Mouse (Mus musculus) intestine, postnatal 0 days (tissue): Measurements from ENCODE around the gene Nosip. TPM values are rescaled to one million over a fixed set of nuclear protein-coding genes. Genes with fewer than 3 reads are reported as not detected.

ENCODE experiments used
- ATAC-seq: fragments of 200-750 bp; cut with Nextera tagmentation; 2 replicates; pipeline ENCODE4 v1.8.0; 2017; ENCODE audit warnings: mild to moderate bottlenecking, moderate TSS enrichment, moderate library complexity
- H3K27ac ChIP-seq: fragments of 300-500 bp; sonication (generic); 2 replicates; pipeline ENCODE4 v1.5.1; 2014; ENCODE audit warnings: mild to moderate bottlenecking, low read depth, low read length, moderate library complexity
- H3K27me3 ChIP-seq: fragments of 300-500 bp; sonication (generic); replicated peaks from 2 replicates; pipeline ENCODE4 v1.6.1; 2014; ENCODE audit warnings: low read length, mixed read lengths; ENCODE audit not compliant: control insufficient read depth, insufficient read depth
- H3K36me3 ChIP-seq: fragments of 300-500 bp; sonication (generic); 2 replicates; pipeline ENCODE4 v1.6.1; 2014; ENCODE audit warnings: mild to moderate bottlenecking, moderate library complexity; ENCODE audit not compliant: control insufficient read depth, insufficient read depth
- H3K4me1 ChIP-seq: fragments of 300-500 bp; sonication (generic); replicated peaks from 2 replicates; pipeline ENCODE4 v1.6.1; 2014; ENCODE audit warnings: antibody characterized with exemption, low read length, mixed read lengths; ENCODE audit not compliant: control insufficient read depth, insufficient read depth
- H3K4me2 ChIP-seq: fragments of 300-500 bp; sonication (generic); replicated peaks from 2 replicates; pipeline ENCODE4 v1.6.1; 2014; ENCODE audit warnings: low read depth, mild to moderate bottlenecking, moderate library complexity
- H3K4me3 ChIP-seq: fragments of 300-500 bp; sonication (generic); 2 replicates; pipeline ENCODE4 v1.5.1; 2014; ENCODE audit warnings: low read depth, low read length
- H3K9ac ChIP-seq: fragments of 300-500 bp; sonication (generic); 2 replicates; pipeline ENCODE4 v1.6.1; 2014; ENCODE audit warnings: mild to moderate bottlenecking, low read depth, low read length
- H3K9me3 ChIP-seq: fragments of 300-500 bp; sonication (generic); 2 replicates; pipeline ENCODE4 v1.6.1; 2016; ENCODE audit warnings: mixed run types; ENCODE audit not compliant: control insufficient read depth
- CTCF ChIP-seq: sonication (generic); IDR thresholded peaks from 2 replicates; pipeline ENCODE4 v1.5.1; 2016; ENCODE audit warnings: low read depth, mild to moderate bottlenecking, control low read depth, antibody characterized with exemption, moderate library complexity
- WGBS: fragments of 180-500 bp; shearing (Covaris S2); extraction: QIAGEN DNeasy Blood & Tissue Kit; methylation state at CpG from one replicate; pipeline ENCODE4 v1.1.7; 2014; 5-methylcytosine and 5-hydroxymethylcytosine counted together
- polyA plus RNA-seq: library from polyadenylated mRNA; unstranded; fragments of >200 nt; fragmentation: Nextera tagmentation; extraction: Ambion mirVana; gene quantifications from 2 replicates; pipeline ENCODE4 v1.2.1, GENCODE M21; 2015

The Nosip gene
- polyA plus RNA-seq, 1 experiment from 2014 or later: 40.5 TPM

- no peaks in the 10 kb centered on the region for H3K4me1 ChIP-seq
- peaks cover 47% of the 10 kb centered on the region for H3K36me3 ChIP-seq
- no peak overlapping the region for H3K4me3 ChIP-seq
- H3K27ac ChIP-seq: no peak overlapping the region
- no peaks in the 10 kb centered on the region for H3K27me3 ChIP-seq
- 83% methylated on average over 7 of the region's 7 CpGs for WGBS
- TF ChIP-seq CTCF: no peak
- no peak overlapping the region for H3K4me2 ChIP-seq
- H3K9ac ChIP-seq: no peak overlapping the region
- no peak for ATAC-seq
- H3K9me3 ChIP-seq: no peaks in the 10 kb centered on the region
These were observed 11.0 kb downstream of the Nosip start for GRCm38 (mm10) chr7:45073171-45073707.

GRCm38 (mm10) chr7:45073949-45074348 lies 11.7 kb downstream of the Nosip start:
- H3K9ac ChIP-seq: no peak overlapping the region
- no peak for ATAC-seq
- H3K27ac ChIP-seq: no peak overlapping the region
- no peaks in the 10 kb centered on the region for H3K9me3 ChIP-seq
- no peak for TF ChIP-seq CTCF
- H3K4me1 ChIP-seq: no peaks in the 10 kb centered on the region
- H3K36me3 ChIP-seq: peaks cover 47% of the 10 kb centered on the region
- H3K4me3 ChIP-seq: no peak overlapping the region
- no peaks in the 10 kb centered on the region for H3K27me3 ChIP-seq
- WGBS: 92% methylated on average over 12 of the region's 12 CpGs
- no peak overlapping the region for H3K4me2 ChIP-seq

GRCm38 (mm10) chr7:45075405-45075804 lies 13.2 kb downstream of the Nosip start:
- TF ChIP-seq CTCF: no peak
- ATAC-seq: no peak
- Histone ChIP-seq H3K36me3 (peaks cover 47% of the 10 kb centered on the region), H3K27ac (no peak overlapping the region), H3K4me3 (no peak overlapping the region), H3K4me1 (no peaks in the 10 kb centered on the region), H3K27me3 (no peaks in the 10 kb centered on the region), H3K9me3 (no peaks in the 10 kb centered on the region), H3K9ac (no peak overlapping the region), H3K4me2 (no peak overlapping the region)
- 75% methylated on average over 4 of the region's 4 CpGs for WGBS

GRCm38 (mm10) chr7:45076501-45076900 lies 14.3 kb downstream of the Nosip start:
- no peaks in the 10 kb centered on the region for H3K27me3 ChIP-seq
- no peak overlapping the region for H3K27ac ChIP-seq
- H3K4me2 ChIP-seq: no peak overlapping the region
- no peak for ATAC-seq
- H3K9me3 ChIP-seq: no peaks in the 10 kb centered on the region
- peaks cover 47% of the 10 kb centered on the region for H3K36me3 ChIP-seq
- no peak overlapping the region for H3K9ac ChIP-seq
- 91% methylated on average over 30 of the region's 30 CpGs for WGBS
- H3K4me1 ChIP-seq: no peaks in the 10 kb centered on the region
- TF ChIP-seq CTCF: no peak
- no peak overlapping the region for H3K4me3 ChIP-seq

- no peak for TF ChIP-seq CTCF
- H3K9ac ChIP-seq: no peak overlapping the region
- WGBS: 88% methylated on average over 14 of the region's 14 CpGs
- no peaks in the 10 kb centered on the region for H3K9me3 ChIP-seq
- H3K27ac ChIP-seq: no peak overlapping the region
- H3K4me3 ChIP-seq: no peak overlapping the region
- no peaks in the 10 kb centered on the region for H3K4me1 ChIP-seq
- peaks cover 47% of the 10 kb centered on the region for H3K36me3 ChIP-seq
- H3K27me3 ChIP-seq: no peaks in the 10 kb centered on the region
- H3K4me2 ChIP-seq: no peak overlapping the region
- ATAC-seq: no peak
These were observed 15.1 kb downstream of the Nosip start for GRCm38 (mm10) chr7:45077322-45077721.

- H3K4me1 ChIP-seq: no peaks in the 10 kb centered on the region
- H3K4me3 ChIP-seq: no peak overlapping the region
- no peak overlapping the region for H3K4me2 ChIP-seq
- H3K9me3 ChIP-seq: no peaks in the 10 kb centered on the region
- H3K27me3 ChIP-seq: no peaks in the 10 kb centered on the region
- ATAC-seq: no peak
- TF ChIP-seq CTCF: no peak
- H3K36me3 ChIP-seq: peaks cover 47% of the 10 kb centered on the region
- WGBS: 96% methylated on average over 2 of the region's 2 CpGs
- H3K9ac ChIP-seq: no peak overlapping the region
- no peak overlapping the region for H3K27ac ChIP-seq
These were observed 15.6 kb downstream of the Nosip start for GRCm38 (mm10) chr7:45077829-45078228.

GRCm38 (mm10) chr7:45078513-45078912 lies 16.3 kb downstream of the Nosip start:
- H3K9me3 ChIP-seq: no peaks in the 10 kb centered on the region
- no peak overlapping the region for H3K4me3 ChIP-seq
- ATAC-seq: no peak
- H3K27me3 ChIP-seq: no peaks in the 10 kb centered on the region
- no peak overlapping the region for H3K27ac ChIP-seq
- H3K9ac ChIP-seq: no peak overlapping the region
- H3K4me1 ChIP-seq: no peaks in the 10 kb centered on the region
- no peak overlapping the region for H3K4me2 ChIP-seq
- peak; percentile 89 for TF ChIP-seq CTCF
- H3K36me3 ChIP-seq: peaks cover 49% of the 10 kb centered on the region
- 24% methylated on average over 9 of the region's 9 CpGs for WGBS
